Mouse (Mus musculus): ENCODE results near the gene Chrm4. TPM values are rescaled to one million over a fixed set of nuclear protein-coding genes. Genes with fewer than 3 reads are reported as not detected.

Gene Chrm4
- polyA plus RNA-seq, 1 experiment from 2014 or later = not detected

DNA sequence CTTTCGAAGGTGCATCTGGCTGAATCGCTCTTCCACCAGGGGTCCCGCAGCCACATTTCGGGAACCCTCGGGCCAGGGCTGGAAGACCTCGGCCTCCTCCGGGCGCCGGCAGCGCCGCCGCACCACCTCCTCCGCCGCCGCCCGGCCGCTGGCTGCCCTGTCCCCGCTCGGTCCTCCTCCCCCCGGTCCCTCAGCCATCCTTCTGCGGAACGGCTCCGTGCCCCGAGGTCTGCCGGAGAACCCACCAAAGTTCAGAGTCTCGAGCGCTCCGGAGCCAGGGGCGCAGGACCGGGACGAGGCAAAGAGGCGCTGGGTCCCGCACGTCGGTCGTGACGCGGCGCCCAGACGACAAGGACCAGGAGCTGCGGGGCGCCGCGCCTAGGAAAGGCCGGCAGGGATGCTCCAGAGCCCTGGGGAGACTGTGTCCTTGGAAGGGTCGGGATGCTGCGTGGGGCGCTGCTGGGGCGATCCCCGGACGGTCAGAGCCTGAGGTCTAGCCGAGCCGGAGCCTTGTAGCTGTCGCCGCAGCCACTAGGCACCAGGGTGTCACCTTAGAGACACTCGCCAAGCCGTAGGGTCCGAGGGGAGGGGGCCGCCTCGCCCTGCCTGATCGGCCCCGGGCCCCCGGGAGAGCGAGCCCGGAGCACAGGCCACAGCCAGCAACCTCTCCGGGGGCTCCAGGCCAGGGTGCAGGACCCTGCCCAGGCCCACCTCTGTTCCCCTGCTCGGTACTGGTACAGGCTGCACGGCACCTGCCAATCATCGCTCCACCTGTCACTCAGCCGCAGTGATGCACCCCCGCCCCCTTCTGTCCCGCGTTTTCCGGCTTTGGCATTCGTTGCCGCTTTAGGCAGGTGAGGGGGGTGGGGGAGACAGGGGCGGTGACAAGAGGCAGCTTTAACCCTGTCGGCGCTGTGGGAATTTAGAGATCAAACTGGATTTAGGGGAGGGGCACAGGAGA is 48.8 kb downstream of the Chrm4 start, which contains the start of gene Dgkz:
Gene Dgkz, minus strand, starts transcription at position 284 of the 961 bp plus-strand sequence.
- peak within 1 kb of the TSS; percentile 44 for H3K9ac ChIP-seq (ENCODE audit: low read depth, low read length)

DNA sequence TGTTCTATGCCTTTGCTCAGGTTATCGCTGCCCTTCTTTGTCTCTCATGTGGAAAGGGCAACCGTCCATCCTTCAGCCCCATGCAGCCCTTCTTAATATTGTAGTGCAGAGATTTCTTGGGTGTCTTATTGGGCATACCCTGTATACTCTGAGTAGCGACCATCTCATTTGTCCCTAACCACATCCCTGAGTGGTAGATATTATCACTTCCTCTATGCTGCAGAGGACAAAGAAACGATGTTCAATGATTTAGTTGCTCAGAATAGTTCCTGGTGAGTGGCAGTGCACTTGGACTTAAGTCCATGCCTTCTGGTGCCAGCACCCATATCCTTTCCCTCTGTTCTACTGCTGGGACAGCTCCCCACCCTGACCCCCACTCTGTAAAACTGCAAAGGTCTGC is 50.9 kb downstream of the Chrm4 start:
- peaks cover 24% of the 10 kb centered on the region for H3K4me1 ChIP-seq (ENCODE audit: control insufficient read depth, insufficient read depth, low read length)
- ATAC-seq (ENCODE audit: low FRiP score, low TSS enrichment) = no peak
- no peaks in the 10 kb centered on the region for H3K36me3 ChIP-seq (ENCODE audit: control insufficient read depth, insufficient read depth, low read length)
- no peak overlapping the region for H3K4me2 ChIP-seq (replicated peaks; ENCODE audit: low read depth, low read length)
- no peak overlapping the region for H3K4me3 ChIP-seq (ENCODE audit: low read length)
- no peak overlapping the region for H3K27ac ChIP-seq (ENCODE audit: low read depth, low read length)
- peaks cover 36% of the 10 kb centered on the region for H3K27me3 ChIP-seq (ENCODE audit: control insufficient read depth, insufficient read depth, low read length)
- whole genome bisulfite sequencing = 80% methylated on average over 4 of the region's 4 CpGs
- H3K9ac ChIP-seq (ENCODE audit: low read depth, low read length) = no peak overlapping the region
- no peaks in the 10 kb centered on the region for H3K9me3 ChIP-seq (ENCODE audit: control insufficient read depth, low read length)

More for the DNA sequence above, 48.8 kb downstream of the Chrm4 start, which contains the start of gene Dgkz:
- Histone ChIP-seq H3K27ac (ENCODE audit: low read depth, low read length) (no peak within 1 kb of the TSS), H3K36me3 (ENCODE audit: control insufficient read depth, insufficient read depth, low read length) (no peaks in the 10 kb centered on the region), H3K4me3 (ENCODE audit: low read length) (peak within 1 kb of the TSS; percentile 40), H3K27me3 (ENCODE audit: control insufficient read depth, insufficient read depth, low read length) (peaks cover 36% of the 10 kb centered on the region), H3K9me3 (ENCODE audit: control insufficient read depth, low read length) (no peaks in the 10 kb centered on the region), H3K4me1 (ENCODE audit: control insufficient read depth, insufficient read depth, low read length) (peaks cover 38% of the 10 kb centered on the region), H3K4me2 (replicated peaks; ENCODE audit: low read depth, low read length) (peak within 1 kb of the TSS; percentile 69)
- ATAC-seq (ENCODE audit: low FRiP score, low TSS enrichment) = peak; percentile 47
- WGBS = 2% methylated on average over 70 of the region's 79 CpGs

Small RNA genes within 50 kb of the gene (microRNA-seq; reads per million reads assigned to microRNA genes)
- gene Mir6999 = not detected

Other genes with a start within 250 kb of the Chrm4 start
- 18.4 and 26.6 TPM in 2 replicates for gene Atg13, start 216.7 kb upstream of the Chrm4 start, polyA plus RNA-seq (2014; fragmentation: Nextera tagmentation; extraction: Ambion mirVana)
- 13.3 and 21.2 TPM in 2 replicates for gene Harbi1, start 216.4 kb upstream of the Chrm4 start, polyA plus RNA-seq (2014; fragmentation: Nextera tagmentation; extraction: Ambion mirVana)
- gene Ambra1, start 197.1 kb upstream of the Chrm4 start, polyA plus RNA-seq (2014; fragmentation: Nextera tagmentation; extraction: Ambion mirVana) = 13.3 and 20.3 TPM in 2 replicates
- gene Mdk, start 5.0 kb downstream of the Chrm4 start, polyA plus RNA-seq (2014; fragmentation: Nextera tagmentation; extraction: Ambion mirVana) = 1,361 and 1,922 TPM in 2 replicates
- 0.31 and 0.49 TPM in 2 replicates for gene Gm9821, start 18.5 kb downstream of the Chrm4 start, polyA plus RNA-seq (2014; fragmentation: Nextera tagmentation; extraction: Ambion mirVana)
- 35.6 and 57.5 TPM in 2 replicates for gene Dgkz, start 48.6 kb downstream of the Chrm4 start, polyA plus RNA-seq (2014; fragmentation: Nextera tagmentation; extraction: Ambion mirVana)
- 11.1 and 15.0 TPM in 2 replicates for gene Creb3l1, start 97.3 kb downstream of the Chrm4 start, polyA plus RNA-seq (2014; fragmentation: Nextera tagmentation; extraction: Ambion mirVana)
- gene Phf21a, start 165.9 kb downstream of the Chrm4 start, polyA plus RNA-seq (2014; fragmentation: Nextera tagmentation; extraction: Ambion mirVana) = 25.3 and 36.3 TPM in 2 replicates